Mouse (Mus musculus): ENCODE results near the gene Cpb1.

- TF ChIP-seq EP300 (optimal IDR thresholded peaks at IDR 0.05) (no peak), CTCF (IDR thresholded peaks at IDR 0.05; ENCODE audit: low read depth) (no peak)
Observed at GRCm38 (mm10) chr3:20291370-20291769, 15.8 kb upstream of the Cpb1 start.
